Mouse (Mus musculus): ENCODE measurements around the gene Gucy2c.

GRCm38 (mm10) chr6:136808631-136809046 is 27.1 kb upstream of the Gucy2c start:
- TF ChIP-seq EP300 (IDR thresholded peaks at IDR 0.05; ENCODE audit: low read depth): no peak
- no peak for TF ChIP-seq CTCF (IDR thresholded peaks at IDR 0.05; ENCODE audit: low read depth)

Measured in liver, embryonic 14.5 days (tissue).